Mouse (Mus musculus): ENCODE measurements at regions not wholly inside any gene's neighbourhood (a gene's known extent, or its start where the extent isn't known, plus 50 kb on each side); places are given as distances from the start of the nearest gene placed in this dataset.

DNA sequence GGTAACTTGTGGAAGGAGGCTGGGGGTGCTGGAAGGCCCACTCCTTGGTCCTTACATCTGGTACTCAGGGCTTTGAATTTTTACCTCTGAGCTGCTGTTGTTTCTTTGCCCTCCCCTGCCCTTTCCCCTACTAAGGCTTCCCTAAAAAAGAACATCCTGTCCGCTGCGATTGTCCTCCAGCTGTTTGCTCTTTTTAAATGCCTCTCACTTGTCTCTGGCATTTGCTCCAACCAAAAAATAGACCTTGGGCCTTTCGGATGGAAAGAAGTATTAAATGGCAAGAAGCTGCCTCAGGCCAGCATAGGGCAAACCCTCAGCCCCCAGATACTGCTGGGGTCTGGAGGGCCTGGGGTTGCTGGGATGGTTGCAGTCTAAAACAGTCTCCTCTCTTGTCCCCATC lies 59.1 kb upstream of the Hes1 start:
- DNase-seq = no peak

DNA sequence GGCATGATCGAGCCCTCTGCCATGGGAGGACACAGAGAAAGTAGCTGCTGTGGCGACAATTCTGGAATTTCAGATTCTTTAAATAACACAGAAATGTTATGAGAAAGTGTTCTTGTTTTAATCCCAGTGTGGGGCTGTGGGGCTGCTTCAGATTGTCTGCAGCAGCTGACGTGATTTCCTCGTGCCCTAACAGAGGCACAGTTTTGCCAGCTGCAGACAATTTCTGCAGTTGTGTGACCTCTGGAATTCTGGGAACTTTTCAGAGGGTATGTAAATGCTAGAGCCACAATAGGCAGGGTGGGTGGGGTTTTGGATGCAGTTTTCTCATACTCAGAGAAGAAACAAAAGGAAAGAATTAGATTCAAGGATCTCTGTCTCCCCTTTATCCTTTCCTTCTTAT lies 57.4 kb upstream of the Hes1 start:
- no peak for DNase-seq

DNA sequence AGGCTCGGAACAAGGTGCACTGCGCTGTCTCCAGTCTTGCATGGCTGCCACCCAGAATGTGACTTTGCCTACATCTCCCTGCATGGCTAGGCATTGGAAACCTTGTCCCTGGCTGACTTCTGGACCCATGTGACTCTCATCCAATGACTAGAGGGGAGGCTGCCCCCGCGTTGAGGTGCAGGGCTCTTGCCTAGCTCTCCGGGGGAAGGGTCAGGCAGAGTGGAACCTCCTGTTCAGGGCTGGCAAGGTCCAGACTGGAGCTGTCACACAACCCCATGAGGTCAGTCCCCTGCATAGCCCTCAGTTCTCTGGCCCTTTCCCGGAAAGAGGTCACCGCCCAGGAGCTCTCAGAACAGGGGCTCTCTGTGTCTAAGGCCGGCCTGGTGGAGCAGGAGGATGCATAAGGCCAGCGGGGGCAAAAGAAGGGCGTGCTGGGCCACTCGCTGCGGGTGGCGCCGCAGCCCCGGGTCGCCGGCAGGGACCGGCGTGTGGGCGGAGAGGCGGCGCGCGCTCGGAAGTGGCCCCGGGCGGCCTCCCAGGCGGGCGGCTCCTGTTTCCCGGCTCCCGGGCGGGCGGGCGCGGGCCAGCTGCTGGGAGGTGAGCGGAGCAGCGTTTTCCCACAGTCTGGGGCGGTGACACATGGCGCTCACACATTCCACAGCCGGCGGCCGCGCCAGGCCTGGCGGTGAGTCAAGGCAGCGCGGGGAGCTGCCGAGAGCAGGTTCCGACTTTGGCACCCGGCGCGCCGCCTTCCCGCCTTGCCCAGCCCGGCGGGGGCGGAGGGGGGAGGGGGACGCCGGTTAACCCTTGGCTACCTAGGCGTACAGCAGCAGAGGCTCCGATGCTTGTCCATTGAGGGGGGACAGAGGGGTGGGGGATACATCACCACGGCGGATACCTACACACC lies 55.5 kb upstream of the Hes1 start:
- DNase-seq = peak; percentile 92 to 96

DNA sequence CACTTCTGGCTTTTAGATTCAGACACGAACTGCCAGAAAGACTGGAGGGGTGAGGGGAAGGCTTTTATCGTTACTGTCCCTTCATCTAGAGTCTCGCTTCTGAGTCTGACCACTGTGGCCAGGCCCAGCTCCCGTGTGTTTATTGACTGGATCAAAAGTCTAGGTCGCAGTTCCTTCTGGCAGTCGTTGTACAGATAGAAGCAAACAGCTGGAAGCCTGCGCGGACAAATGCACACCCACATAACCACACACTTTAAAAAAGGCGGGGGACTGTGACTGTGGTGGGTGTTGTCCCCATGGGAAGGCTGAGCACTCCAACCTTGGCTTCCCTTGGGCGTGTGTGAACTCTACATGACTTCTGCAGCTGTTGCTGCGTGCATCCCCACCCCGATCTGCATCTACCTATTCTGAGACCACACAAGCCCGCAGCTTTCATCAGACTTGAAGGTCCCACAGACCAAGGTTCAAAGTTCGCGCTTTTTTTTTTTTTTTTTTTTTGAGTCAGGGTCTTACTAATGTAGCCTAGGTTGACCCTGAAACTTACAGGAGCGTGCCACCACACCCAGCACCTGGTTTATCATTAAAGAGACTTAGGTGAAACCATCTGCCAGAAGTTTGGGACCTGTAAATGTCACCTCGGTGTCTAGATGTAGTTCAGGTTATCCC lies 54.5 kb upstream of the Hes1 start:
- DNase-seq = peak; percentile 52 to 67

DNA sequence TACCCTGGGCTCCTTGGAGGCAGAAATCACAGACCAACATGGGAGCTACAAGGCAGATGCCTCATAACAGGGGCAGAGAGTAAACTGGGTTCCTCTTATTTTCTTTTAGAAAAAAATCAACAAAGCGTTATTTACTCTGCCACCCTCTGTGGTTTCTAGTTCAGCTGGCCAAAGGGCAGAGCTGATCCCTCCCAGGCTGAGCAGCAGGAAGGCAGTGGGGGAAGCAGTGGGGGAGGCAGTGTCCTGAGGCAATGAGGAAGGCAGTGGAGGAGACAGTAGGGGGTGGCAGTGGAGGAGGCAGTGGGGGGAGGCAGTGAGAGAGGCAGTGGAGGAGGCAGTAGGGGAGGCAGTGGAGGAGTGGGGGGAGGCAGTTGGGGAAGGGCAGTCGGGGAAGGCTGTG lies 51.1 kb upstream of the Hes1 start:
- DNase-seq = peak; percentile 68 to 78

DNA sequence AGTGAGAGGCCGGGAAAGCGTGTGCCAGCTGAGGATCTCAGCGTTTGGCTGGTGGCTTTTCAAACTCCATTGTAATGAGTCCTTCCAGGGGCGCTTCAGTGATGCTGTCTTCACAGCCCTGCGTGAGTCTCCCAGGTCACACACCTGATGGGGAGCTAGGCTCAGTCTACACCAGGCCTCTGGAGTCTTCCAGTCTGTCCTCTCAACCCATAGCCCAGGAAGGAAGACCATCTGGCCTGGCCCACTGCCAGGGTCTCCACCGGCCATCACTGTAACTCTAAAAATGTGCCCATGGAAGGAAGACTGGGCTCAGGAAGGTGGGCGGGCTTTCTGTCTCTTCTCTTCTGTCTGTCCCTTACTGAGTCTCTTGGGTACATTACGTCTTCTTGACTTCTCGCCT lies 50.2 kb upstream of the Hes1 start:
- DNase-seq = no peak

Measured in kidney, postnatal 4 days (tissue).